Mouse (Mus musculus): ENCODE data around the gene Rasd2.

Gene Rasd2

GRCm38 (mm10) chr8:75213686-75214085 lies at the start of gene Rasd2:
Gene Rasd2, plus strand, starts transcription at chr8:75213944.
- DNase-seq: no peak

GRCm38 (mm10) chr8:75169363-75169762 lies 44.4 kb upstream of the Rasd2 start:
- peak; percentile 92 to 95 for DNase-seq

- no peak for DNase-seq
Measured at GRCm38 (mm10) chr8:75172009-75172685, 41.6 kb upstream of the Rasd2 start.

- no peak for DNase-seq
Measured at GRCm38 (mm10) chr8:75193022-75193421, 20.7 kb upstream of the Rasd2 start.

- no peak for DNase-seq
Measured at GRCm38 (mm10) chr8:75194473-75195071, 19.2 kb upstream of the Rasd2 start.

GRCm38 (mm10) chr8:75197170-75197569 lies 16.6 kb upstream of the Rasd2 start:
- DNase-seq: no peak

GRCm38 (mm10) chr8:75197862-75198261 lies 15.9 kb upstream of the Rasd2 start:
- no peak for DNase-seq

- no peak for DNase-seq
Measured at GRCm38 (mm10) chr8:75198300-75198699, 15.4 kb upstream of the Rasd2 start.

- DNase-seq: no peak
Measured at GRCm38 (mm10) chr8:75198988-75199765, 14.6 kb upstream of the Rasd2 start.

- DNase-seq: no peak
Measured at GRCm38 (mm10) chr8:75199914-75200313, 13.8 kb upstream of the Rasd2 start.

GRCm38 (mm10) chr8:75202041-75202656 lies 11.6 kb upstream of the Rasd2 start:
- DNase-seq: no peak

GRCm38 (mm10) chr8:75202913-75203312 lies 10.8 kb upstream of the Rasd2 start:
- DNase-seq: no peak

GRCm38 (mm10) chr8:75203420-75203819 lies 10.3 kb upstream of the Rasd2 start:
- DNase-seq: no peak

- DNase-seq: peak in 1 of 2 experiments; percentile 36
Measured at GRCm38 (mm10) chr8:75204190-75204868, 9.4 kb upstream of the Rasd2 start.

GRCm38 (mm10) chr8:75211461-75211860 lies 2.3 kb upstream of the Rasd2 start:
- DNase-seq: peak; percentile 70 to 71

- peak; percentile 96 to 97 for DNase-seq
Measured at GRCm38 (mm10) chr8:75212631-75213306, 975 bp upstream of the Rasd2 start.

- DNase-seq: no peak
Measured at GRCm38 (mm10) chr8:75213307-75213651, 465 bp upstream of the Rasd2 start.

GRCm38 (mm10) chr8:75215046-75215445 lies 1.3 kb downstream of the Rasd2 start:
- peak; percentile 87 to 90 for DNase-seq

GRCm38 (mm10) chr8:75215931-75216330 lies 2.2 kb downstream of the Rasd2 start:
- DNase-seq: peak in 1 of 2 experiments; percentile 43

GRCm38 (mm10) chr8:75216886-75217285 lies 3.1 kb downstream of the Rasd2 start:
- peak; percentile 84 to 90 for DNase-seq

GRCm38 (mm10) chr8:75217969-75218368 lies 4.2 kb downstream of the Rasd2 start:
- peak; percentile 93 to 97 for DNase-seq

All from cerebellum, postnatal 10 days (tissue).